Mouse (Mus musculus) embryo, embryonic 9.5 days (tissue): Measurements from ENCODE around the gene Ago4.

Experiments used
- DNase-seq: peaks from one replicate; pipeline ENCODE4 v3.0.0-alpha.2; 2017; ENCODE audit errors: extremely low spot score

The Ago4 gene

DNA sequence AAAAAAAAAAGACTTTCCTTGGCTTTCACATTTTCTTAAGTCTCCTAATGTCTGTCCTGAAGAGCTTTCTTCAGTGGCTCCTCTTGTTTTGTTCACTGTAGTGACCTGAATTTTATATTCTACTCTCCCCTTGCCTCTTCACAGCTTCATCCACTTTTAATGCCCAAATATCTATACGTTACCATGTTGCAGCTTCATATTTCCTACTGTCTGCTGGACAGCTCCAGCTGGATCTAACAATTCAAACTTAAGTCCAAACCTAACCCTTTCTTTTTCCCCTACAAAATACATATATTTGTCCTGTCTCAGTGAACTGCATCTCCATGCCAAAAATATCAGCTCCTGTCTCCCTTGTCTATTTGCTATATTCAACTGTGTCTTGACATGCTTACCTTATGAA lies 63.9 kb downstream of the Ago4 start:
- DNase-seq: no peak

DNA sequence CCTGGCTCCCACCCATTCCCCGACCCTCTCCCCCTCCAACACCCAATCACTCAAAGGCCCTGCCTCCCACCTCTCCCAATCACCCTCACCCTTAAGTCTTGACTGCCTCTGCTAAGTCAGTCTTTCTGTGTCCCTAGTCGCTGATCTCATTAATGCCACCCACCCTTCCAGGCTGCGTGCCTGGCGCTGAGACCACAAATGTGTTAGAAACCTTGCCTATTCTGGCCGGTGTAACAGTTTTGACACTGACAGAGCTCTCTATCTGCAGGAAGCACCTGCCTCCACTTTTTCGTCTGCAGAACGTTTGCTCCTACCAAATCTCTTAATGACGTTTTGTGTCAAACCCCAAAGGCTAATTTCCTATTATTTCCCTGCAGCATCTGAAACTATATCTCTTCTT lies 64.3 kb downstream of the Ago4 start:
- DNase-seq: no peak

DNA sequence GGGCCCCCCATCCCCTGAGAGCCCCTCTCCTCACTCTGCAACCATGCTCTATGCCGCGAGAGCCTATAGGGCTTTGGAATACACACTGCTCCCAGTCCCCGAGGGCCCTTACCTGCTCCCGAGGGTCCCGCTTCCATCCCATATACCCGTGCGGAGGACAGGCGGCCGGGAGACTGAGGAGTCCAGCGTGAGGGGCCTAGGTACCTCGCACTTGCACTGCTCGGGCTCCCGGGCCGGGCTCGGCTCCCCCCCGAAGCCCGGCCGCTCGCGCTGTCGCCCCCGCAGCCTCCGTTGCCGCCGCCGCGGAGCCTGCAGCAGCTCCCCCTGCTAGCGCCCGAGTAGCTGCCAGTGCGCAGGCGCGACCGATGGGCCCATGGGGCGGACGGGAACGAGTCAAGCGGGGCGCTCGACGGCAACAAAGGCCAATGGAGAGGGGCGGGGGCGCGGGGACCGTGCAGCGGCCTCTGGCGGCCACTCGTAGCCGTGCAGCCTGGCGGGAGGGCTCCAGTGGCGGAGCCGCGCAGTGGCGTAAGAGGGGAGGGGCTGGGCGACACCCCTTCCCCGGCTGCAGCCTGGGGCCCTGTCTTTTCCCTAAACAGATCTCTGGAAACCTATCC lies 64.9 kb downstream of the Ago4 start, which contains the start of gene Ago1:
Ago1 (minus strand) TSS at position 299 of the 617 bp plus-strand sequence.
- peak; percentile 96 for DNase-seq

DNA sequence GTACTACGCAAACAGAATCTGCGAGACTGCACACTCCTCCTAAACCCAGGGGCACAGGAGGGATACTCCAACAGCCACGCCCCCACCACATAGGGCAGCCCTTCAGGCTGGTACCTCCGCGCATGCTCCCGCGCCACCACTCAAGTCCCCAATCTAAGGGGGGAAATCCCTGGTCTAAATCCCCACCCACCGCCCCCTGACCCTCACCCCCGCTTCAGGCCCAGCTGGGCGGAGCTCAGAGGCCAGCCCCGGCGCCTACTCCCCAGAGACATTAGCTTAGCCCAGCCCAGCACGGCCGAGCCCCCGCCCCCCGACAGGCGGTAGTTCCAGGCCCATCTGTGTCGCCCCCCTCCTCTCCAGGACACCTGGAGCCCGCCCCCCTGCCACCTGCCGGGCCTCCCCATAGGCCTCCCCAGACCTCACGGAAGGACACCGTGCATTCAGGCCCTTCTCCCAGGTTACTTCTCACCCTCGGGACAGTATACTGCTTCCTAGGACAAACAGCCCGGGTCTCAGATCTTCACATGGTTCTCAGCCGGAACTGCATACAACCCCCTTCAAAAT lies 65.5 kb downstream of the Ago4 start:
- DNase-seq: peak; percentile 92

DNA sequence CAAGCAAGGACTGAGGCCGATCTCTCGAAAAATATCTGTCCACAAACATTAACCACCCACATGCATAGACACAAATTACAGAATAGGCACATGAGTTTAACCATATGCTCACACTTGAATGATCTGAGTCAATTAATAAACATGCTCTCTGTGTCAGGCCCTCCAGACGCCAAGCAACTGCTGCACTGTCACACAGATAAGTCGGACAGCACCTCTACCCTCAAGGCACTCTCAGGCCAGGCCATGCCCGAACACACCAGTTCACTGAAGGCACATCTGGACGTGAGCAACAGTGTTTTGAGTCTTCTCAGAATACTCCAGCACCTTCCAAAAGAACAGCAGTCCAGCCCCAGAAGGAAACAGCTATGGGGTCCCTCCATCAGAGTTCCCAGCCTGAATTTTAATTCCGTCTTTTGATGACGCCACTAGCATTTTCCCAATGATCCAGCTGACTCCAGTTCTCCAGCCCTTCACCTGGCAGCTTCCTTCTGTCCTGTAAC lies 67.0 kb downstream of the Ago4 start:
- DNase-seq: peak; percentile 10

DNA sequence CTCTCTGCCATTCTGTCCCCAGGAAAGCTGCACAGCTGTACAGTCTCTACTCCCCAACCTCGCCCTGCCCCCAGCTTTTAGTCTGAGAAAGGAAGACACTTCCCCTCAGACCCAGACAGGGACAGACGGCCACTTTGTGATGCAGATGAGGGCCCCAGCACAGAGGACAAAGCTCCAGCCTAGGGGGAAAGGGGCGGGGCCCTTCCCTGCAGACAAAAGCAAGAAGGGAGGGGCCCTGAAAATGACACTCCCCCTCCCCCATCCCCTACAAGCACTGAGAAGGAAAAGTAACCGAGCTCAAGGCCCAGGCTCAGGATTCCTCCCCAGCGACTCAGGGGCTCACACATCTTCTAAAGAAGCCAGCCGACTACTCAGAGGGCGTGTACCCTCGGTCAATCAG lies 67.4 kb downstream of the Ago4 start:
- DNase-seq: peak; percentile 88

DNA sequence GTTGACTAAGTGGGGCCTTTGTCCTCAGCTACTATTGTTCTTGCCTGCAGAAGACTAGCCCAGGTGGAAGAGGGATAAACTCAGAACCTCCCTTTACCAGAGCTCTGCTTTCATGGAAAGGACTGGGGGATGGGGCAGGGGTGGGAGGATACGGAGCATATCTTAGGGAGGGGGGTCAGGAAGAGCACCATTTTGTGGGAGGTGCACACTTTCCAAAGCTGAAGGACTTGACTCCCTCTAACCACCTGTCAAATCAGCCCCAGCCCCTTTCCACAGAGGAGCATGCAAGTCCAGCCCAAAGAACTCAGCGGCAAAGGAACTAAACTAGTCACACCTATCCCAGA lies 68.4 kb downstream of the Ago4 start:
- peak; percentile 36 for DNase-seq

DNA sequence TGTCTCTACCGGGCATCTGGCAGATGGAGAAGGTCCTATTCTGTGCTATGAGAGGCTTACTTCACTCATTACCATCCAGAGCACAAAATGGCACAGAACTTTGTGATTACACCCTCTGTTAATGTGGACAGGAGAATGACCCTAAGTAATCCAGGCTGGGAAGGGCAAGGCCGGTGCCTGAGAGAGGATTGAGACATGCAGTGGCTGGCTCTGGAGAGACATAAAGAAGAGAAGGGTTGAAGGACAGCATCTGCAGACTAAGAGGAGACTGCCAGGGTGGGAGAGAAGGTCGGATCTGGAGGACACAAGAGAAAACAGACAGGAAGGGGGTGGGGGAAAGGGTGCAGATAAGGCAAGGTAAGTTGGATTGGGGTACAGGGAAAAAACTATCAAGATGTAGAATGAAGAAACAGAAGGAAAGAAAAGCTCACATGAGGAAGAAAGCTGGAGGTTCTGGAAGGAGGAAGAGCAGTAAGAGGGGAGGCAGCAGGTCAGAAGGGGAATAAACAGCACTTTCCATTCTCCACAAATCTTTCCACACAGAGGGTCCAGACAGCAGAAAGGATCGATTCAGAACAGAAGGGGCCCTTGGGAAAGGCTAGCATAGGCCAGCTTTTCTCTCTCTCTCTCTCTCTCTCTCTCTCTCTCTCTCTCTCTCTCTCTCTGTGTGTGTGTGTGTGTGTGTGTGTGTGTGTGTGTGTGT lies 68.9 kb downstream of the Ago4 start:
- DNase-seq: peak; percentile 4

DNA sequence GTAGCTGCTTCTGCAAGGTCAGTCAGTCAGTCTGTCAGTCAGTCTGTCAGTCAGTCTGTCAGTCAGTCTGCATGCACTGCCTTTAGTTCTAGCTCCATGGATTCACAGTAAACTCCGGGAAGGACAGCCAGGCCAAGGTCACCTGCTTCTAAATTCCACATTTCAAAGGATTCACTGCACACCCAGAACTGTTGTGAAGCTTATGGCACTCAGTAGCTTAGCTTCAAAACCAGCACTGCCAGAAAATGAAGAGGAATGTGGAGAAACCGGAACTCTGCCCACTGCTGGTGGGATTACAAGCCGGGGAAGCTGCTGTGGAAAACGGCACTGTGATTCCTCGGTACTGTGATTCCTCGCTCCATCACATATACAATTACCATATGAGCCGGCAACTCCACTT lies 77.8 kb downstream of the Ago4 start:
- no peak for DNase-seq

DNA sequence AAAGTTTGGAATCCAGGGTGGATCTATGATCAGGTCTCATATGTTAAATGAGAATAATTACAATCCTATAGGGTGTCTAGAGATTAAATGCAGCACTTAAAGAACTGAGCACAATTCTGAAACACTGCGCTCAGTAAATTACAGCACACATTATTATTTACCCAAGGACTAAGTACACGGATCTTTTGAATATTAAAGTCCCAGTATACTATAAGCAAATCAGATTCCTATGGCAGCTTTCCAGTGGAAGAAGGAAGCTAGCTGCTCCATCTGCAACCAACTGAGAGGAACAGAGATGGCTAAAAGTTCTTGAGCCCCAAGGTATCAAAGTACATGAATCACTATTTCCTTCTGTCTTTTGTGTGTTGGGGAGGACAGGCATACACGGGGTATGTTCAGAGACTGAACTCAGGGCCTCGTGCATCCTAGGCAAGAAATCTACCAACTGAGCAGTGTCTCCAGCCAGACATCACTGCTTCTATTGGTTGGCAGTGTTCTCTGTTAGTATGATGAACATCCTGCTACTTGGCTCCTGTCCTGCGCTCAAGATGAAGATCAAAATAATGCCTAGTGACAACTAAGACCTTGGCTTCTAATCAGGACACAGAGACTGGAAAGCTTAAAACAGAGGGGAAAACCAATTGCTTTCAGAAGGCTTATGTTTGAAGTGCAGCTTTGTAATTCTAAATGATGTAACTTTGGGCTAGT lies 78.6 kb downstream of the Ago4 start:
- DNase-seq: no peak

DNA sequence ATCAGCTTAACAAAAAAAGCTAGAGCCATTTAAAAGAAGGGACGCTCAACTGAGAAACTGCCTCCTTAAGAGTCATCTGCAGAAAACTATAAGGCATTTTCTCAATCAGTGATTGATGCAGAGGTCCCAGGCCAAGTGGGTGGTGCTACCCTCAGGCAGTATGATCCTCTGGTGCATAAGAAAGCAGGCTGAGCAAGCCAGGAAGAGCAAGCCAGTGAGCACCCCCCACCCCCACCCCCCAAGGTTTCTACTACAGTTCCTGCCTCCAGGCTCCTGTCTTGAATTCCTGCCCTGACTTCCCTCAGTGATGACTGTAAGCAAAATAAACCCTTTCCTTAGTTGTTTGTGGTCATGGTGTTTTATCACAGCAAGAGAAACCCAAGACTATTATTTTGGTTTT lies 83.0 kb downstream of the Ago4 start:
- DNase-seq: no peak

DNA sequence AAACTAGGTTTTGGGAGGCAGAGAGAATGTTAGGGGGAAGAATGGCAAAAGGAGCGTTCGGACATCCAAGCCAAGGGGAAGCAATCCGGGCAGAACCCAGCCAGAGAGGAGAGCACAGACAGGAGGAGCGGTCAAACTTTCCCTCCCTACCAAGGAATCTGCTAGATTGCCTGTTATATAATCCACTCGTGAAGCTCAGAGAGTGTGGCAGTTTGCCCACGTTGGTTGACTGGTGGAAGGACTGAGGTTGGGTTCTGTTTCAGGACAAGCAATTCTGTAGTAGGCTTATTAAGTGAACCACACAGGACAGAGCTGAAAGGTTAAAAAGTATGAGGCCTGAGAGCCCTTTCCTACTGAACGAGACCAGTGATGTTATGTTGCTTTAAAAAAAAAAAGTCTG lies 86.1 kb downstream of the Ago4 start:
- no peak for DNase-seq

DNA sequence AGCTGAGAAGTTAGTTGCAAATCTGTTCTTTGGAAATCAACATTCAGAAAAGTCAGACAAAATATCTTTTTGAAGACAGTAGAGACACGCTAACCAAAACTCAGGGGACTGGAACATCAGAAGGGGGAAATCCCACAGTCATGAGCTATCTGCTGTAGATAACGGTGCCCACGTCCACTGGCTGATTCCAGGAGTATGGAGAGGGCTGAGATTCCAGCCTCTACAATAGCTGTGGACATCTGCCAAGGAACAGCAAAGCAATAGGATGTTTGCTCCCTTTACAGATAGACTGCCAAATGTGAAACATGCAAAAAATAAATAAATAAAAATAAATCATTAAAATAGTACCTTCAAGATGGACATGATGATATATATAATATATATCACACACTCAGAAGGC lies 88.7 kb downstream of the Ago4 start:
- DNase-seq: no peak
